Mouse (Mus musculus) myocyte (in vitro differentiated cells): Measurements from ENCODE around the gene 4933430I17Rik. TPM values are rescaled to one million over a fixed set of nuclear protein-coding genes. Genes with fewer than 3 reads are reported as not detected.

ENCODE experiments used
- H3K27me3 ChIP-seq: one replicate; pipeline ENCODE4 v1.6.1; 2011; ENCODE audit not compliant: control insufficient read depth, insufficient read depth, insufficient read length
- H3K36me3 ChIP-seq: one replicate; pipeline ENCODE4 v1.6.1; 2011; ENCODE audit not compliant: control insufficient read depth, insufficient read depth
- H3K4me2 ChIP-seq: one replicate; pipeline ENCODE4 v1.6.1; 2011; ENCODE audit warnings: low read depth, control low read depth
- H3K4me3 ChIP-seq: one replicate; pipeline ENCODE4 v1.5.1; 2011; ENCODE audit warnings: mild to moderate bottlenecking, control low read depth, moderate library complexity
- H3K79me2 ChIP-seq: one replicate; pipeline ENCODE4 v1.6.1; 2011; ENCODE audit not compliant: control insufficient read depth, insufficient read depth
- H3ac ChIP-seq: one replicate; pipeline ENCODE4 v1.6.1; 2011; ENCODE audit not compliant: control insufficient read depth, insufficient read length
- CEBPB ChIP-seq: IDR thresholded peaks from 2 replicates; pipeline ENCODE4 v1.6.1; 2011; ENCODE audit warnings: mild to moderate bottlenecking, moderate library complexity; ENCODE audit not compliant: poor library complexity, insufficient read depth, severe bottlenecking
- E2F4 ChIP-seq: IDR thresholded peaks from one replicate; pipeline ENCODE4 v1.6.1; 2011; ENCODE audit warnings: mild to moderate bottlenecking, control low read depth, moderate library complexity; ENCODE audit not compliant: insufficient read depth
- MAX ChIP-seq: IDR thresholded peaks from one replicate; pipeline ENCODE4 v1.6.1; 2011; ENCODE audit warnings: low read depth, mild to moderate bottlenecking, control low read depth
- MYOD1 ChIP-seq, 3 experiments: IDR thresholded peaks; one replicate each; pipeline ENCODE4 v1.6.1; 2011; ENCODE audit warnings: control low read depth in 2 of 3, low read depth in 2 of 3, mild to moderate bottlenecking in 2 of 3, moderate library complexity in 1 of 3; ENCODE audit not compliant: insufficient read length in 2 of 3, control insufficient read depth in 1 of 3
- MYOG ChIP-seq, 3 experiments: IDR thresholded peaks; one replicate each; pipeline ENCODE4 v1.6.1; 2011; ENCODE audit warnings: control low read depth in 2 of 3, low read depth in 2 of 3, mild to moderate bottlenecking in 2 of 3; ENCODE audit not compliant: insufficient read length in 2 of 3, control insufficient read depth in 1 of 3, insufficient read depth in 1 of 3
- POLR2A ChIP-seq: IDR thresholded peaks from one replicate; pipeline ENCODE4 v1.6.1; 2011; ENCODE audit warnings: low read depth, mild to moderate bottlenecking, control low read depth, moderate library complexity; ENCODE audit not compliant: insufficient read length
- POLR2AphosphoS2 ChIP-seq: IDR thresholded peaks from one replicate; pipeline ENCODE4 v1.6.1; 2011; ENCODE audit warnings: low read depth, control low read depth; ENCODE audit not compliant: insufficient read length
- REST ChIP-seq: IDR thresholded peaks from one replicate; pipeline ENCODE4 v1.6.1; 2011; ENCODE audit warnings: mild to moderate bottlenecking, control low read depth, moderate library complexity; ENCODE audit not compliant: insufficient read depth, insufficient read length
- SRF ChIP-seq: IDR thresholded peaks from one replicate; pipeline ENCODE4 v1.6.1; 2011; ENCODE audit warnings: low read depth; ENCODE audit not compliant: control insufficient read depth, insufficient read length
- TCF12 ChIP-seq: IDR thresholded peaks from one replicate; pipeline ENCODE4 v1.6.1; 2011; ENCODE audit warnings: mild to moderate bottlenecking, control low read depth; ENCODE audit not compliant: poor library complexity, insufficient read depth, severe bottlenecking
- TCF3 ChIP-seq: IDR thresholded peaks from one replicate; pipeline ENCODE4 v1.6.1; 2011; ENCODE audit warnings: low read depth, control low read depth; ENCODE audit not compliant: insufficient read length
- USF1 ChIP-seq: IDR thresholded peaks from one replicate; pipeline ENCODE4 v1.6.1; 2011; ENCODE audit warnings: low read depth, mild to moderate bottlenecking, control low read depth, moderate library complexity
- polyA plus RNA-seq: library from polyadenylated mRNA; unstranded; fragments of >200 nt; fragmentation: generic; extraction: Trizol; gene quantifications from one replicate; pipeline ENCODE4 v1.2.1, GENCODE M21; 2012; ENCODE audit warnings: missing spikeins

The 4933430I17Rik gene
- polyA plus RNA-seq, 1 experiment = 0.08 TPM

DNA sequence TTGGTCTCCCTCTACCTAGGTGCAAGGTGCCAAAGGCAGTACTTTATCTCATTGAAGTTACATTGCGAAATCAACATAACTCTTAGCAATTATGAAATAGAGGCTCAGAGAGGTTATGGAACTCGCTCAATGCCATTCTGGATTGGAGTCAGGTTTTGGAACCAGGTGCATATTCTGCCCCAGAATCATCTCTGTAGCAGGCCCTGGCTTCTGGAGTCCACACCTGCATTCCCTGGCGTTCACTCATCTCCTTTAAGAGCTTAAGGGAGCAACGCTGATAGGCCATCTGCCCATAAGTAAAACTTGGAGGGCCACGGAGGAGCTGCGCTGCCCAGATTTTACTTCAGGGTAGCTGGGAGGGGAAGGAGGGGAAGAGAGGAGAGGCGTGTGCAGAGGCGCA, 8.1 kb upstream of the 4933430I17Rik start:
- no peak overlapping the region for H3K4me2 ChIP-seq
- H3K36me3 ChIP-seq = peaks cover 12% of the 10 kb centered on the region
- H3K27me3 ChIP-seq = no peaks in the 10 kb centered on the region
- no peaks in the 10 kb centered on the region for H3K79me2 ChIP-seq
- H3ac ChIP-seq = no peak overlapping the region
- H3K4me3 ChIP-seq = no peak overlapping the region
- TF ChIP-seq TCF3 = no peak
- TF ChIP-seq E2F4 = no peak
- no peak for TF ChIP-seq TCF12
- no peak for TF ChIP-seq POLR2A
- TF ChIP-seq POLR2AphosphoS2 = no peak
- no peak for TF ChIP-seq MAX
- no peak for TF ChIP-seq USF1
- TF ChIP-seq SRF = no peak
- TF ChIP-seq MYOD1 (IDR thresholded peaks at IDR 0.05; ENCODE audit: control insufficient read depth in 1 of 3, insufficient read length in 2 of 3, low read depth in 2 of 3) = no peak
- no peak for TF ChIP-seq MYOG (IDR thresholded peaks at IDR 0.05; ENCODE audit: control insufficient read depth in 1 of 3, insufficient read depth in 1 of 3, insufficient read length in 2 of 3, low read depth in 2 of 3)
- TF ChIP-seq REST = no peak
- TF ChIP-seq CEBPB = no peak

DNA sequence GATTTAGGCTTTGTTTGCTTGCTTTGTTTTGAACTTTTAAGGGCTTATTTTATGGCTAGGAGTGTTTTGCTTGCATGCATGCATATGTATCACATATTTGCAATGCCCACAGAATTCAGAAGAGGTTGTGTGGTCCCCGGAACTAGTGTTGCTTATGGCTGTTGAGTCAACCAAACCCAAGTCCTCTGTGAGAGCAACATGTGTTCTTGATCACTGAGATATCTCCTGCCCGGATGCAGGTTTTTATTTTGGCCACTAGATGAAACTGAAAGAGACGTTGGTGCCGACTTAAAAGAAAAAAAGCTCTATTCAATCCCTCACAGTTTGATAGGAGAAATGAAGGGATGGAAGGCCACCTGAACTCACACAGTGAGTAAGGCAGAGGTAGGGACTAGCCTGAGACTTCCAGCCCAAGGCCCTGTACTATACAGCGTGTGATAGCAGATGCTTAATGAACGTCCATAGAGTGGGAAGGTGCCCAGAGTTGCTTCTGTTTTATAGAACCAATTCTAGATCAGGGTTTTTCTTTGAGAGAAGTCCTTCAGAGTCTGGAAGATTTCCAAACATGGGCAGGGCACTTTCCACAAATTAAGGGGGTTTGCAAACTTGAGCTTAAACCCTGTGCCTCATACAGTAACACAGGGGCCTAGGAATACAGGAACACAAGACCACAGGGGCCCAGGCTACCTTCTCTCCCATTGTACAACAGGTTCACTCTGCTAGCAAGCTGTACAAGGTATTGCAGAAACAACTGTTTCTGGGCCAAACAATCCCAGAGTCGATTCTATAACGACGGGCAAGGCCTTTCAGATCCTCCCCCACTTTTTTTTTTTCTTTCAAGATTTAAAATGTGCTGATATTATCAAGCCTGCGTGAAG, 7.4 kb upstream of the 4933430I17Rik start:
- no peak overlapping the region for H3ac ChIP-seq
- no peaks in the 10 kb centered on the region for H3K79me2 ChIP-seq
- no peaks in the 10 kb centered on the region for H3K27me3 ChIP-seq
- peaks cover 7% of the 10 kb centered on the region for H3K36me3 ChIP-seq
- peak overlapping the region; percentile 63 for H3K4me3 ChIP-seq
- TF ChIP-seq SRF (no peak), REST (no peak), MAX (no peak), POLR2A (no peak), USF1 (no peak), TCF3 (no peak), TCF12 (no peak)
- no peak overlapping the region for H3K4me2 ChIP-seq

DNA sequence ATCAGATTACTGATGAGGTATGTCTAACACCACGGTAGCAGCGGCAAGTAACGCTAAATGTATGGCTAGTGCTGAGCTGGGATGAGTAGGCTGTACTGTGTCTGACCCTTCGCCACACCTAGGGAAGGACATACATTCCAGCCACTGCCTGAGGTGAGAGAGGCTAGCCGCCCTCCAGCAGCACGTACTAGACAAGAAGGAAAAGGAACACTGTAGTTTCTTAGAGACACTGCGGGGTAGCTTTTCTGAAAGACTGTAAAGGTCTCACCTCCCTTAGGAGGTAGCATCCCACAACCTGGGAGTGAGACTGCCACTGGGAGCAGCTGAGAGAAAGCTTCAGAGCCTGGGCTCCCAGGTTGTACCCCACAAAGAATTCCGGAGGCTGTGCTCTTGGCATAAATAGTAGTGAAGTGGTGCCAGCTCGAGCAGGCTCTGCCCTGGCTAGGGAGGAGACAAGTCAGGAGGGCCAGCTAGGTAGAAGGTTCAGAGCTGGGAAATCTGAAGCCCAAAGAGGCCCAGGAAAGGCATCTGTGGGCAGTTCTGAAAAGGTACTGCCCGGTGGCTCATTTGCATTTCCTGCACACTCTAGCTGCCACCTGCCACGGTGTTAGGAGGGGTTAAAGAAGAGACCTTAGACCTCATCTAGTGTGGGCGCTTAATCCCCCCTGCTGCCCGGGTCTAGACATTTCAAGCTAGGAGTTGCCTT, 6.6 kb upstream of the 4933430I17Rik start:
- Histone ChIP-seq H3K27me3 (no peaks in the 10 kb centered on the region), H3ac (no peak overlapping the region), H3K36me3 (peaks cover 3% of the 10 kb centered on the region), H3K79me2 (peaks cover under 1% of the 10 kb centered on the region), H3K4me3 (peak overlapping the region; percentile 63), H3K4me2 (peak overlapping the region; percentile 91)
- TF ChIP-seq USF1 (no peak), TCF3 (no peak), SRF (no peak), POLR2A (no peak), MYOG (IDR thresholded peaks at IDR 0.05; ENCODE audit: control insufficient read depth in 1 of 3, insufficient read depth in 1 of 3, insufficient read length in 2 of 3, low read depth in 2 of 3) (no peak), TCF12 (no peak), REST (no peak), MAX (no peak), CEBPB (no peak)

DNA sequence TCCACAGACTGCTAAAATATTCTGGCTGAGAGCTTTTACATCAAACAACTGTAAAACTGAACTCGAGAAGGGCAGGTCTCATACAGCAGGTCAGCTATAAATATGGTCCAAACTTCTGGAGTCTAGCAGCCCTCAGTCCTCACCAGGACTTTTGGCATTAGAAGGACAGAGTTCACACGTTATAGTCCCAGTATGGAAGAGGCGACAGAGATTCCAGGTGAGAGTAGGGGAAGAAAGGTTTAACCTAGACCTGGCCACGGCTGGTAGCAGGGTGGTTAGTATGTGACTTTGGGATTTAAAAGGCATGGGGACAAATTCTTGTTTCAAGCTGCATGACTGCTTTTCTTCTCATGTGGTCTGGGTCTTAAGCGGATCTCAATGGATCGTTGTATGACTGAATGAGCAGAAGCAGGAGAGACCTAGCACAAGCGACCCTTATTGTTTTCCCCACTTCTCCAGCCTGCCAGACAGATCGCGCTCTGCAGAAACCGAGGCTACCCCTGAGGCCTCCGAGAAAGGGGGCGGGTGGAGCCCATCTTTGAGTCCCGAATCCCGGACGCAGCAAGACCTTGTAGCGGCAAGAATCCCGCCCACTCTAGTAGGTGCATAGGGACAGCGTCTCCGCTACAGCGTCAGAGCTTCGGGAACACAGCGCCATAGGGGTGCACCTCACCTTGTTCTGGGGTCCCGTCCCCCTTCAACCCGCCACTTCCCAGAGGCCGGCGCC, 5.9 kb upstream of the 4933430I17Rik start:
- no peak for TF ChIP-seq MYOD1 (IDR thresholded peaks at IDR 0.05; ENCODE audit: control insufficient read depth in 1 of 3, insufficient read length in 2 of 3, low read depth in 2 of 3)
- no peak for TF ChIP-seq POLR2AphosphoS2
- Histone ChIP-seq H3K27me3 (no peaks in the 10 kb centered on the region), H3K79me2 (peaks cover 8% of the 10 kb centered on the region), H3ac (peak overlapping the region; percentile 16), H3K4me3 (peak overlapping the region; percentile 63), H3K36me3 (no peaks in the 10 kb centered on the region), H3K4me2 (peak overlapping the region; percentile 91)
